ENCODE assay signal across 8 mouse cellular contexts in genomic region chr19:45813801-45814200, GRCm38 (mm10). TPM values are rescaled to one million over a fixed set of nuclear protein-coding genes. Genes with fewer than 3 reads are reported as not detected.
A peak's percentile ranks its signal among the peaks of the same experiment; 100 is the strongest.
DNase-seq lines count a peak whose midpoint lies in the region; TF ChIP-seq lines count a peak whose summit lies in the region.
"Had no signal": no experiment of that assay in that cellular context is flagged by ENCODE, and none has a peak within 500 bp of the region (broad histone marks: within the 10 kb centered on the region; RNA-seq: fewer than 3 reads in every experiment).

No protein-coding gene starts in this region.

- no peak overlapping the region for H3K9ac ChIP-seq in MEL (ENCODE audit: control insufficient read depth, low read depth, low read length, poor library complexity, severe bottlenecking)
- H3K9ac ChIP-seq: liver, embryonic 13.5 days had no signal

- peaks cover 0 to 5% of the 10 kb centered on the region in 2 experiments; a peak in 2 of 4 replicates for H3K4me1 ChIP-seq in MEL (ENCODE audit: control insufficient read depth in 1 of 2, insufficient read depth in 2 of 2, low read length in 2 of 2)

- H3K36me3 ChIP-seq in MEL (ENCODE audit: control insufficient read depth in 1 of 2, insufficient read depth in 2 of 2, low read length in 2 of 2) = no peaks in the 10 kb centered on the region

- no peak for TF ChIP-seq EP300 in MEL (IDR thresholded peaks at IDR 0.05; ENCODE audit: low read depth in 1 of 2, low read length in 2 of 2)

- no peak for TF ChIP-seq CTCF in MEL (IDR thresholded peaks at IDR 0.05 in 2 of 3, conservative IDR thresholded peaks at IDR 0.05 in 1 of 3; ENCODE audit: control insufficient read depth in 1 of 3, insufficient read depth in 1 of 3, low read depth in 2 of 3, low read length in 3 of 3, poor library complexity in 1 of 3, severe bottlenecking in 1 of 3)

- no peak overlapping the region for H3K4me3 ChIP-seq in MEL (ENCODE audit: control insufficient read depth in 1 of 2, insufficient read depth in 1 of 2, low read depth in 2 of 2, low read length in 2 of 2)
- H3K4me3 ChIP-seq: liver, embryonic 13.5 days had no signal

- no peaks in the 10 kb centered on the region for H3K9me3 ChIP-seq in MEL (replicated peaks; ENCODE audit: insufficient read depth, low read length)
- H3K9me3 ChIP-seq: liver, embryonic 13.5 days had no signal

- H3K79me2 ChIP-seq in MEL (ENCODE audit: control insufficient read depth, insufficient read depth, low read length, poor library complexity) = no peaks in the 10 kb centered on the region

- TF ChIP-seq RAD21 in MEL (IDR thresholded peaks at IDR 0.05; ENCODE audit: low read depth, low read length) = no peak

- DNase-seq in kidney, postnatal 10 days = peak; percentile 61
- DNase-seq in kidney, adult 11 months = no peak
- DNase-seq in MEL (ENCODE audit: low read depth, low spot score) = peak; percentile 81
- DNase-seq in embryo, embryonic 11.5 days (ENCODE audit: low read depth, low spot score) = peak; percentile 37
- DNase-seq in mesoderm, embryonic 11.5 days (ENCODE audit: low read depth, low spot score) = peak; percentile 61
- no peak for DNase-seq in right cerebral cortex, postnatal 10 days (ENCODE audit: low spot score in 2 of 2)
- DNase-seq in thymus, adult 18-20 months = no peak

- no peaks in the 10 kb centered on the region for H3K27me3 ChIP-seq in MEL (ENCODE audit: control insufficient read depth in 1 of 2, insufficient read depth in 2 of 2, low read length in 2 of 2)

- no peak for TF ChIP-seq POLR2A in MEL (IDR thresholded peaks at IDR 0.05; ENCODE audit: control insufficient read depth in 1 of 2, insufficient read depth in 1 of 2, low read depth in 1 of 2, low read length in 2 of 2, poor library complexity in 1 of 2)

- H3K27ac ChIP-seq in MEL (ENCODE audit: control insufficient read depth, low read depth, low read length) = no peak overlapping the region
- H3K27ac ChIP-seq: liver, embryonic 13.5 days had no signal

TF ChIP-seq in MEL, 35 proteins besides CTCF, POLR2A, EP300 and RAD21:
- TF ChIP-seq MYC (IDR thresholded peaks at IDR 0.05; ENCODE audit: low read depth, low read length) (no peak), SIN3A (IDR thresholded peaks at IDR 0.05; ENCODE audit: low read length) (peak; percentile 93), MXI1 (IDR thresholded peaks at IDR 0.05; ENCODE audit: low read depth, low read length) (peak; percentile 92), ELF1 (IDR thresholded peaks at IDR 0.05; ENCODE audit: low read depth, low read length) (no peak), USF1 (IDR thresholded peaks at IDR 0.05; ENCODE audit: low read depth, low read length) (peak; percentile 82), MAX (IDR thresholded peaks at IDR 0.05; ENCODE audit: low read length) (peak; percentile 83), MYB (IDR thresholded peaks at IDR 0.05; ENCODE audit: low read depth, low read length) (no peak), MAZ (IDR thresholded peaks at IDR 0.05; ENCODE audit: low read depth, low read length) (peak; percentile 74), BHLHE40 (IDR thresholded peaks at IDR 0.05; ENCODE audit: borderline replicate concordance, low read depth, low read length) (peak; percentile 91), NELFE (IDR thresholded peaks at IDR 0.05; ENCODE audit: low read depth, low read length) (no peak)

RNA-seq across cellular contexts. Expression of gene Kcnip2, which starts 2.1 kb away (rescaled TPM):
- total RNA-seq in MEL (2012; rRNA removed) = not detected in 2 replicates
- polyA plus RNA-seq in MEL (2012; ENCODE audit: insufficient read depth in 1 of 2, insufficient read length in 2 of 2, low read depth in 1 of 2, low replicate concordance in 2 of 2, missing spikeins in 1 of 2) = under 1 TPM in 1 of 2 experiments, not detected in 1; 0.14 TPM

RNA-seq across cellular contexts. Expression of gene Mgea5, which starts 30.2 kb away (rescaled TPM):
- 54.4 and 64.2 TPM in 2 replicates for total RNA-seq in MEL (2012; rRNA removed)
- 10 to 100 TPM in 1 of 2 experiments, not detected in 1; 67.0 TPM for polyA plus RNA-seq in MEL (2012; ENCODE audit: insufficient read depth in 1 of 2, insufficient read length in 2 of 2, low read depth in 1 of 2, low replicate concordance in 2 of 2, missing spikeins in 1 of 2)

Comparison
In these comparisons a context has a peak if more than half of its experiments do, and no peak if none do; other contexts are left out.
1. DNase-seq: peak in kidney, postnatal 10 days (single experiment), MEL (single experiment), embryo, embryonic 11.5 days (single experiment) and mesoderm, embryonic 11.5 days (single experiment); none in kidney, adult 11 months (single experiment), right cerebral cortex, postnatal 10 days (0 of 2) and thymus, adult 18-20 months (0 of 2).